Mouse (Mus musculus) kidney, postnatal 10 days (tissue): ENCODE results near the gene Cstad.

ENCODE experiments used
- DNase-seq: peaks from one replicate; pipeline ENCODE4 v3.0.0; 2021; ENCODE audit warnings: mixed read lengths

Cstad gene

GRCm38 (mm10) chr2:30594641-30595379, at the start of gene Cstad:
Gene Cstad (plus strand): TSS chr2:30595040.
- peak; percentile 86 for DNase-seq

DNA sequence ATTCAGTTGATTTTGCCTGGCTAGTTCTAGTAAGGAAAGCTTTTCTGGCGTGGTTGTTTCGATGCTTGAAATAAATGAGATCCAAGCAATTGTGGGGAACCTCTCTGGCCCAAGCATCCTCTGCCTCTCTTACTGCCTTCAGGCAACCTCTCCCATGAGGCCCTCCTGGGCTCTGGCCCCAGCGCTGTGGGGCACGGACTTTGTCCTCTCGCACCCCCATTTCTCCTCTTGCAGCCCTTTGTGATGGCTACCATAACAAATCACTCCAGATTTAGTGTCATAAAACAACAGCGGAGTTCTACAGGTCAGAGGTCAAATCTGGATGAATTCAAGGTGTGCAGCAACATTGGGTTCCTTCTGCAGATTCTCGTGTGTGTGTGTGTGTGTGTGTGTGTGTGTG, 49.1 kb upstream of the Cstad start:
- DNase-seq, result no peak

- DNase-seq, result no peak
Measured at GRCm38 (mm10) chr2:30546219-30546618, 48.6 kb upstream of the Cstad start.

DNA sequence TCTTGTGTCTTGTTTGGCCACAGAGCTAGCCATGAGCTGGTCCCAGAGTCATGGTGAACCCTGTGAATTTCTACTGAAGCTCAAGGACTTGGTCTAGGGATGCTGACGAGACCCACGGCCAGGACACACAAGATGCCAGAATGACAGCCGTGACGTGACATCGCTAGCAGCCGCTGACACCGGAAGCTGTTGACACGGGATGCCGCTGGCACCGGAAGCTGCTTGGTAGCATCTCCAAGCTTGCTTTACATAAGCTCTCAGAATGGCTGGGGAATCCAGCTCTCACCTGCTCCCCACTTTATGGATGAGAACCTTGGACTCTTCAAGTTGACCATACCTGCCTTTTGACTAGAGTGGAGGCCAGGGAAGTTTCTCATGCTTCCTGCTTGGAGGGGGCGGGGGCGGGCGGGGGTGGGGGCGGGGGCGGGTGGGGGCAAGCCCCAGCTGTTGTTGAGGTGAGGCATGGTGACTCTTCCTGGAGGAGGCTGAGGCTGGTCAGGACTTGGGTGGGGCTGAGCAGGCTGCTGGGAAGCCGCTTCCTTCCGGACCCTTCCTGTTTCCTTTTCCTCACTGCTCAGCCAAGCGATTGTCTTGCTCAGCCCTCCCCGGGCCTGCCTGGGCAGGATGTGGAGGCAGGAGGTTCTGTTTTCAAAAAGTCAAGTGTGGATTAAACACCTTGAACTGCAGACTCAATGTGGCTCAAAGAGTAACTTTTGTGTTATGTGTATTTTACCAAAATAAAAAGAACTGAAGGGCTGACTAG, 47.2 kb upstream of the Cstad start:
- DNase-seq, result peak; percentile 74

GRCm38 (mm10) chr2:30551579-30551978, 43.3 kb upstream of the Cstad start:
- no peak for DNase-seq

DNA sequence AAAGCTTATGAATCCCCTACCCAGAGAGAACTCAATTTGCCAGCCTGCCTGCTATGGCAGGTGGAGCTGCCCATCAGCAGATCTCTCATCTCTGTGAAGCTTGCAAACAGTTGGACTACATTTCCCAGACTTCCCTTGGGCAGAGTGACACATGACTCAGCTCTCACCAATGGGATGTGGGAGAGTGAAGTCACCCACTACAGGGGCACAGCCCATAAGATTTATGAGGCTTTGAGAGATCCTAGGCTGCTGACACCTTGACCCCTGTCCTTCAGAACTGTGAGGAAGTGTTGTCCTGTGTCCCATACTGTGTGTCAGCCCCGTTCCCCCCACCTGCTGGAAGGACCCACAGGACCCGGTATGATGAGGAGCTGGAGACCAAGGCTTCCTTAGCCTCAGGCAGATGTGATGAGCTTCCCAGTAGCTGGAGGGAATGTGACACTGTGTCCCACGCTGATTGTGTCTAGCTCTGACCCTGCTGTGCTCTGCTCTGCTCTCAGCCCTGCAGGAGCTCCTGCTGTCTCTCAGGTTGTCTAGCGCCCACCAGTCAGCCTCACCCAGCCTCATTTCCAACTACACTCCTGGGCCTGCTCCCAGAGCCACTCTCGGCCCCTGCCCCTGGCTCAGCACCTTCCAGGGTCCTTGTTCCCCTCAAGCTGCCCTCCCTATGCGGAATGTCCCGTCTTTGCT, 40.8 kb upstream of the Cstad start:
- peak; percentile 55 for DNase-seq

DNA sequence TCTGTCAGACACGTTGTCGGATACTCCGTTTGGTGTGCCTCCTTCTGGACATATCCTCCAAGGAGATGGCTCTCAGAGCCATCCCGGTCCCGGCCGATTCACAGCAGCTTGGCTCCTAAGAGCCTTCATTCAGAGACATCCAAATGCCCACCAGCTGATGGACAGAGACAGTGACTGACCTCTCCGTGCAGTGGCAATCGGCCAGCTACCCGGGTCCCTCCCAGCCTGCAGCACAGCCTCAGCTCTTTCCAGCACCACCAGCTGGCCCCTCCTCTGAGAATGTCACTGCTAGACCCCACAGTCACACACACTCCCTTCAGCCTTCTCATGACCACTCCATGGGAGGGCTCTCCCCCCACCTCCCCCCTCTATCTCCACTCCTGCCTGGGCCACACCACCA, 39.6 kb upstream of the Cstad start:
- DNase-seq, result peak; percentile 39

GRCm38 (mm10) chr2:30556495-30556894, 38.3 kb upstream of the Cstad start:
- no peak for DNase-seq

- DNase-seq, result no peak
Measured at GRCm38 (mm10) chr2:30559552-30559951, 35.3 kb upstream of the Cstad start.

DNA sequence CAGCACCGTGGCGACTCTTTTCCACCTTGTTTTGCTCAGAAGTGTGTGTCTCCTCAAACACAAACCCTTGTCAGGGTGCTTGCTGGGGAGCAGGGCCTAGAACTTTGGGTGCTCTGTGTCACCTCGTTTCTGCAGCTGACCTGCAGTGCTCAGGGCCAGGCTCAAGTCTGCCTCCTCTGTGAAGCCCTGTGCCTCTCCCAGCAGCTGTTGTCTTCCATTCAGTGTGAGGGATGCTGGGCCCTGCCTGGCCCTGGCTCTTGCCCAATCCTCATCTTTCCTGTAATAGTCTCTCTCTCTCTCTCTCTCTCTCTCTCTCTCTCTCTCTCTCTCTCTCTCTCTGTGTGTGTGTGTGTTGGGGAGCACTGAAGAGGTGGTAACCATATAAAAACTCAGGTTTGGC, 32.3 kb upstream of the Cstad start:
- no peak for DNase-seq

GRCm38 (mm10) chr2:30571647-30572046, 23.2 kb upstream of the Cstad start:
- no peak for DNase-seq

GRCm38 (mm10) chr2:30573522-30573921, 21.3 kb upstream of the Cstad start:
- no peak for DNase-seq

- no peak for DNase-seq
Measured at GRCm38 (mm10) chr2:30577010-30577409, 17.8 kb upstream of the Cstad start.

DNA sequence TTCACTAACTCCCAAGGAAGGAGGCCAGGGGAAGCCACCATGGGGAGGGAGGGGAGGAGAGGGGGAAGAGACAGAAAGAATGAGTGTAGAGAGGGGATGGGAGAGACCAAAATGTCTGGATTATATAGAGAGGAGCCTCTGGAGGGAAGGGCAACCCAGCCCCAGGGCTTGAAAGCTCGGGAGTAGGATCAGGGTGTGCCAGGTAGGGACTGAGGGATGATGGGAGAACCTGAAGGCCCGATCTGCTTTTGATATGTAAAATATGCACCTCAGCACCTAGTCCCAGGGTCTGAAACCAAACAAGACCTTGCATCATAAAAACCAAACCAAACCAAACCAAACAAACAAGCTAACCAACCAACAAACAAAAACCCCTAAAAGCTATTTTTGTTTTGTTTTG, 16.8 kb upstream of the Cstad start:
- DNase-seq, result no peak

DNA sequence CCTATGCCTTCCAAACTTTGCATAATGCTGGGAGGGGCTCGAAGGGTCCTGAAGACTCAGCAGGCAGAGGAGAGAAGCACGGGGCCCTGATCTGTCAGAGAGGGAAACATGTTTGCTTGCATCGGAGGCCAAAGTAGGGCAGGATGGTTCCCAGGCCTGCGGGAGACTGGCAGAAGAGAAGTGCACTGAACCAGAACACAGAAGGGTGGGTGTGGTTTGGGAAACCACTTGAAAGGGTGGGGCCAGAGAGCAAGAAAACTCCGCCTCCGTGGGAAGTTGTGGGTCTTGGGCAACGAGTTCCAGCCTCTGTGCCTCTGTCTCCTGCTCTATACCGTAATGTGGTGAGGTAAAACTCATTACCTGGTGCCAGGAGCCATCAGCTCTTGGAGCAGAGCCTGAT, 7.7 kb upstream of the Cstad start:
- DNase-seq, result peak; percentile 75

GRCm38 (mm10) chr2:30587671-30588070, 7.2 kb upstream of the Cstad start:
- no peak for DNase-seq

GRCm38 (mm10) chr2:30588985-30589511, 5.8 kb upstream of the Cstad start:
- DNase-seq, result peak; percentile 82

DNA sequence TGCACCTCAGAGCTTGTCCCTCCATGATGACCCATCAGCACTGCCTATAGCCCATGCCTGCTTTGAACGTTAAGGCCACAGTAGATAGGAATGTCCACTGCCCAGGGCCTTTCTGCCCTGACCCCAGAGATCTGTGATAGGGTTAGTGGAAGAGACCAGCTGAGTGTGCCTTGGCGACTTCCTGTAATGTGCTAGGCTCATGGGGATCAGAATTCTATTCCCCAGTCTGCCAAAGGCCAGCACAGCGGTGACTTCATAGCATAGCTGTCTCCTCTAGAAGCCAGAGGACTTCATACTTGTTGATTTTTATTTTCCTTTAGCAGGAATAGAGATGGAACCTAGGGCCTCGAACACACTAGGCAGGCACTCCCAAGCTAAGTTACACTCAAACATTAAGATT, 5.1 kb upstream of the Cstad start:
- no peak for DNase-seq

DNA sequence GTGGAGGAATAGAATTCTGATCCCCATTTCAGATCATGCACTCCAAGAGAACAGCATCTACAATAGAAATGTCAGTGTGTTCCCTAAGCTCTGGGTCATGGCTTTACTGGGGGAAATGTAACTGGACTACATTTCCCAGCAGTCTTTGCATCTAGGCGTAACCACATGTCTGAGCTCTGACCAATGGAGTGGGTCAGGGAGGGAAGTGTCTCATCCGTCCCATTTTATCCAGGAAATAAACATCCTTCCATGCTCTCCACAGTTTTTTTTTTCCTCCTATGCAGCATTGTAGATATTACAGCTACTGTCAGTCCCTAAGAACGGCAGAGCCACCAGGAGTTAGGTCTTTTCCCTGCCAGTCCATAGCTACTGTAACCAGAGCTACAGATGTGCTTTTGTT, 3.9 kb upstream of the Cstad start:
- DNase-seq, result peak; percentile 65

DNA sequence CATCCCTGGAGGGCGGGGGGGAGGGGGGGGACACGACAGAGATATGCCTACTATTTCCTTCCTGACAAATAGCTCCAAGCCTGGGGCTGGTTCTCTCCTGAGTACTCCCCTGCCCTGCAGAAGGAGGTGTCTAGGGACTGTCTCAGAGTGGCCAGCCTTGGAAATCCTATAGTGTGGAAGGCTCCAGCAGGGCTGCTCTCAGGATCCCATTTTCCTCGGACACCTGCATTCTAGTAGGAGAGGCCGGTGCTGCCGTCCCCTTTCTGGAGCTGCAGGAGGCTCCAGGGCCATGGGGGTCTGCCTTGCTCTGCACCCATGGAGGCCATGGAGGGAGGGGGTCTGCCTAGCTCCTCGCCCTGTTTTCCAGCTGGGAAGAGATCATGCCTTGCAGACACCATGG, 2.4 kb upstream of the Cstad start:
- DNase-seq, result peak; percentile 10

DNA sequence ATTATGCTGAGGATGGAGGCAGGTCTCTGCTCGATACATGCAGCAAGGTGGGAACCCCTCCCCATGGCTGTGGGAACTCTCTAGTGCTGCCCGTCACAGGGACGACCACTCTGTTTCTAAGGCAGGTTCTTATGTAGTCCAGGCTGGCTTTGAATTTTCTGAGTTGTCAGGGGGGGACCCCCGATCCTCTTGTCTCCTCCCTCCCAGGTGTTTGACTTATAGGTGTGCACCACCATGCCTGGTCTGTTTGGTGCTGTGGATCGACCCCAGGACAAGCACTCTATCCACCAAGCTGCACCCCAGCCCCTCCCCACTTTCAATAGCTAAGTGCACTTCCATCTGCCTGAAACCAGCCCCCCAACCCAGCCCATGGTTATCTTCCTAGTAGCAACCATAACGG, 1.9 kb upstream of the Cstad start:
- DNase-seq, result peak; percentile 11

DNA sequence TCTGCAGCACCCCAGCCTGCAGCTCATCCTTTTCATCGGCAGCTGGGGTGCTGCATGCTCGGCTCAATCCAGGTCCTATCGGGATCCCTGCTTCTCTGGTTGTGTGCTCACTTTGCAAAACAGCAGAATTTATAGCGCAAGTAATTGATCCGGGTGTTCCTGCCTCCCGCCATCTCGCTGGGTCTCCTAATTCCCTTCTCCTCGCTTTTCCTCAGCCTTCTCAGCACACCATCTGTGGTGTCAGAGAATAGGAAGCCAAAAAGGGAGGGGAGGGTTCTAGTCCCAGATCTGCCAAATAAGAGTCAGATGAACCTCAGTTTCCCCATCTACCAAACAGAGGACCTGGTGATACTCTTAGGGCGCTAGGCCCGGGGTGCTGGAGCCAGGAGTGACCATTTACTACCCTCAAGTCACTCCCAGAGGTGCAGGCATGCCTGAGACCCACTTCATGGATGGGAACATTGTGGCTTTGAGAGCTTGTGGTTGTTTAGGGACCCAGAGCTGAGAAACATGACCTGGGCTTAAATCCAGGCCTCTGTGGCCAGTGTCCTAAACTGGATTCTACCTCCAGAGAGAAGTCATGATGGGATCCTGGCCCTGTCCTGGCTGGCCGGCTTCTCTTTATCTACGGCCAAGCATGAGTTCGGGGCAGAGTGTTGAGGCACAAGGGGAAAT, 1.1 kb upstream of the Cstad start:
- DNase-seq, result peak; percentile 21

DNA sequence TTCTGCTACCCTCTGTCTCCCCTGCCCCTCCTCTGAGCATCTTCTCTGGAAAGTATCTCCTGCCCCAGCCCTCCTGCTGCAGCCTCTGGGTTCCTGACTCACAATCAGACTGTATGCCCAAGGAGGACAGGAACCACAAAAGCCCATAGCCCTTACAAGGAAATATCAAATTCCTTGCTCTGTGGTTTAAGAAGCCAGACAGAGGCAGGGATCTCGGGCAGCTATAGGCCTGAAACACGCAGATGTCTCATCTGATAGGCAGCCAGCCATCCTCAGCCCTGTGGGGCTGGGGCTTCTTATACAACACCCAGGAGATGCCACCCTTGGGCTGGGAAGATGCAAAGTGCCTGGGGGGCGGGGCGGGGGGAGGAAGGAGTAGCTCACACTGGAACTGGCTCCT, 956 bp downstream of the Cstad start:
- peak; percentile 13 for DNase-seq
